Mouse (Mus musculus): ENCODE measurements around the gene Fbxl20. TPM values are rescaled to one million over a fixed set of nuclear protein-coding genes. Genes with fewer than 3 reads are reported as not detected.

The Fbxl20 gene
- total RNA-seq, 2 experiments from 2014 or later: 31.1 to 35.7 TPM

Other genes with a start within 250 kb of the Fbxl20 start
- 10 to 100 TPM in 1 of 2 experiments, 1 to 10 TPM in 1; 9.8 to 14.9 TPM for gene Plxdc1, start 164.0 kb downstream of the Fbxl20 start, total RNA-seq (2021)
- gene Arl5c, start 154.2 kb downstream of the Fbxl20 start, total RNA-seq (2021): 1 to 10 TPM; 2.2 to 2.3 TPM
- gene Cacnb1, start 127.4 kb downstream of the Fbxl20 start, total RNA-seq (2021): 100 to 1,000 TPM; 150 TPM
- 100 to 1,000 TPM; 536 to 545 TPM for gene Rpl19, start 123.7 kb downstream of the Fbxl20 start, total RNA-seq (2021)
- 10 to 100 TPM; 27.7 to 28.0 TPM for gene Stac2, start 96.9 kb downstream of the Fbxl20 start, total RNA-seq (2021)
- 10 to 100 TPM; 46.9 to 52.8 TPM for gene Med1, start 42.9 kb upstream of the Fbxl20 start, total RNA-seq (2021)
- 10 to 100 TPM; 34.2 to 34.8 TPM for gene Cdk12, start 52.7 kb upstream of the Fbxl20 start, total RNA-seq (2021)
- gene Neurod2, start 179.2 kb upstream of the Fbxl20 start, total RNA-seq (2021): 10 to 100 TPM; 65.9 to 67.1 TPM
- gene Ppp1r1b, start 198.0 kb upstream of the Fbxl20 start, total RNA-seq (2021): 100 to 1,000 TPM; 101 to 133 TPM
- 10 to 100 TPM; 24.9 to 27.2 TPM for gene Stard3, start 208.0 kb upstream of the Fbxl20 start, total RNA-seq (2021)
- gene Tcap, start 233.4 kb upstream of the Fbxl20 start, total RNA-seq (2021): 10 to 100 TPM in 1 of 2 experiments, 1 to 10 TPM in 1; 8.8 to 13.1 TPM
- gene Pnmt, start 236.0 kb upstream of the Fbxl20 start, total RNA-seq (2021): 1 to 10 TPM in 1 of 2 experiments, under 1 TPM in 1; 0.78 to 1.0 TPM